Mouse (Mus musculus) kidney, embryonic 16.5 days (tissue): ENCODE results near the gene Tmem217. TPM values are rescaled to one million over a fixed set of nuclear protein-coding genes. Genes with fewer than 3 reads are reported as not detected.
A peak's percentile ranks its signal among the peaks of the same experiment; 100 is the strongest.

Source experiments
- ATAC-seq: fragments of 200-750 bp; cut with Nextera tagmentation; 2 replicates; pipeline ENCODE4 v1.8.0; 2017; ENCODE audit warnings: moderate TSS enrichment; ENCODE audit not compliant: low FRiP score, low TSS enrichment
- H3K27ac ChIP-seq: fragments of 300-500 bp; sonication (generic); 2 replicates; pipeline ENCODE4 v1.5.1; 2014; ENCODE audit warnings: low read length
- H3K27me3 ChIP-seq: fragments of 300-500 bp; sonication (generic); 2 replicates; pipeline ENCODE4 v1.6.1; 2014; ENCODE audit warnings: low read length, control low read depth, mixed read lengths; ENCODE audit not compliant: insufficient read depth
- H3K36me3 ChIP-seq: fragments of 300-500 bp; sonication (generic); 2 replicates; pipeline ENCODE4 v1.6.1; 2014; ENCODE audit warnings: low read length, control low read depth, mixed read lengths; ENCODE audit not compliant: insufficient read depth
- H3K4me1 ChIP-seq: fragments of 300-500 bp; sonication (generic); 2 replicates; pipeline ENCODE4 v1.6.1; 2014; ENCODE audit warnings: low read length, control low read depth, mixed read lengths; ENCODE audit not compliant: insufficient read depth
- H3K4me2 ChIP-seq: fragments of 300-500 bp; sonication (generic); replicated peaks from 2 replicates; pipeline ENCODE4 v1.6.1; 2014; ENCODE audit warnings: low read depth, low read length
- H3K4me3 ChIP-seq: fragments of 300-500 bp; sonication (generic); 2 replicates; pipeline ENCODE4 v1.5.1; 2014; ENCODE audit warnings: mild to moderate bottlenecking, low read length
- H3K9ac ChIP-seq: fragments of 300-500 bp; sonication (generic); replicated peaks from 2 replicates; pipeline ENCODE4 v1.6.1; 2014; ENCODE audit warnings: low read length
- H3K9me3 ChIP-seq: fragments of 300-500 bp; sonication (generic); 2 replicates; pipeline ENCODE4 v1.6.1; 2016; ENCODE audit warnings: low read length, control low read depth
- WGBS: fragments of 180-500 bp; shearing (Covaris S2); extraction: QIAGEN DNeasy Blood & Tissue Kit; methylation state at CpG from one replicate; pipeline ENCODE4 v1.1.7; 2014; 5-methylcytosine and 5-hydroxymethylcytosine counted together
- polyA plus RNA-seq: library from polyadenylated mRNA; unstranded; fragments of >200 nt; fragmentation: Nextera tagmentation; extraction: Ambion mirVana; gene quantifications from 2 replicates; pipeline ENCODE4 v1.2.1, GENCODE M21; 2015

Gene Tmem217
- polyA plus RNA-seq, 1 experiment from 2014 or later = 0.79 TPM

GRCm38 (mm10) chr17:29554176-29554575 lies 2.0 kb upstream of the Tmem217 start:
- H3K27ac ChIP-seq = no peak overlapping the region
- ATAC-seq = no peak
- no peaks in the 10 kb centered on the region for H3K36me3 ChIP-seq
- no peak overlapping the region for H3K4me3 ChIP-seq
- no peak overlapping the region for H3K4me2 ChIP-seq
- no peaks in the 10 kb centered on the region for H3K27me3 ChIP-seq
- H3K4me1 ChIP-seq = peaks cover 34% of the 10 kb centered on the region
- H3K9me3 ChIP-seq = no peaks in the 10 kb centered on the region
- H3K9ac ChIP-seq = no peak overlapping the region

- H3K27me3 ChIP-seq = no peaks in the 10 kb centered on the region
- 30% methylated on average over 6 of the region's 6 CpGs for WGBS
- no peaks in the 10 kb centered on the region for H3K9me3 ChIP-seq
- no peak overlapping the region for H3K9ac ChIP-seq
- H3K27ac ChIP-seq = peak overlapping the region; percentile 50; the same call in 1 of the 2 replicates
- H3K4me1 ChIP-seq = peaks cover 24% of the 10 kb centered on the region
- ATAC-seq = no peak
- peak overlapping the region; percentile 96 for H3K4me2 ChIP-seq
- H3K36me3 ChIP-seq = no peaks in the 10 kb centered on the region
- peak overlapping the region; percentile 98; the same call in 1 of the 2 replicates for H3K4me3 ChIP-seq
Observed at GRCm38 (mm10) chr17:29551019-29551418, 1.2 kb downstream of the Tmem217 start.

- peak within 1 kb of the TSS; percentile 96 for H3K4me2 ChIP-seq
- H3K4me1 ChIP-seq = peaks cover 24% of the 10 kb centered on the region
- peak within 1 kb of the TSS; percentile 96 for H3K9ac ChIP-seq
- ATAC-seq = peak; percentile 98
- WGBS = under 1% methylated on average over 43 of the region's 44 CpGs
- no peaks in the 10 kb centered on the region for H3K36me3 ChIP-seq
- H3K9me3 ChIP-seq = no peaks in the 10 kb centered on the region
- no peaks in the 10 kb centered on the region for H3K27me3 ChIP-seq
- peak within 1 kb of the TSS; percentile 50 for H3K27ac ChIP-seq
- peak within 1 kb of the TSS; percentile 98 for H3K4me3 ChIP-seq
Observed at GRCm38 (mm10) chr17:29549543-29550428, 2.4 kb downstream of the Tmem217 start, which contains the start of the genes Gm17657 and Tbc1d22b. Gm17657 (minus strand) TSS chr17:29549638. Tbc1d22b (plus strand) TSS chr17:29549785.

GRCm38 (mm10) chr17:29548994-29549393 lies 3.2 kb downstream of the Tmem217 start:
- peaks cover 24% of the 10 kb centered on the region for H3K4me1 ChIP-seq
- peak overlapping the region; percentile 98 for H3K4me3 ChIP-seq
- no peaks in the 10 kb centered on the region for H3K9me3 ChIP-seq
- peak overlapping the region; percentile 96 for H3K4me2 ChIP-seq
- no peak overlapping the region for H3K9ac ChIP-seq
- WGBS = 48% methylated on average over 8 of the region's 8 CpGs
- H3K27me3 ChIP-seq = no peaks in the 10 kb centered on the region
- no peak overlapping the region for H3K27ac ChIP-seq
- no peaks in the 10 kb centered on the region for H3K36me3 ChIP-seq
- ATAC-seq = no peak; the same call in 1 of the 2 replicates

GRCm38 (mm10) chr17:29548494-29548893 lies 3.7 kb downstream of the Tmem217 start:
- Histone ChIP-seq H3K4me2 (no peak overlapping the region), H3K4me3 (no peak overlapping the region), H3K9me3 (no peaks in the 10 kb centered on the region), H3K36me3 (no peaks in the 10 kb centered on the region), H3K27ac (no peak overlapping the region), H3K4me1 (peaks cover 24% of the 10 kb centered on the region), H3K9ac (no peak overlapping the region), H3K27me3 (no peaks in the 10 kb centered on the region)
- 60% methylated on average over 3 of the region's 3 CpGs for WGBS
- no peak for ATAC-seq

GRCm38 (mm10) chr17:29545241-29545640 lies 6.9 kb downstream of the Tmem217 start:
- no peak overlapping the region for H3K9ac ChIP-seq
- no peak for ATAC-seq
- no peaks in the 10 kb centered on the region for H3K9me3 ChIP-seq
- H3K4me1 ChIP-seq = peaks cover 7% of the 10 kb centered on the region
- H3K27ac ChIP-seq = no peak overlapping the region
- 82% methylated on average over 5 of the region's 5 CpGs for WGBS
- no peak overlapping the region for H3K4me2 ChIP-seq
- no peaks in the 10 kb centered on the region for H3K36me3 ChIP-seq
- no peaks in the 10 kb centered on the region for H3K27me3 ChIP-seq
- H3K4me3 ChIP-seq = no peak overlapping the region

GRCm38 (mm10) chr17:29544064-29544463 lies 8.1 kb downstream of the Tmem217 start:
- H3K4me2 ChIP-seq = no peak overlapping the region
- H3K9ac ChIP-seq = no peak overlapping the region
- WGBS = 85% methylated on average over 2 of the region's 2 CpGs
- H3K27me3 ChIP-seq = no peaks in the 10 kb centered on the region
- H3K36me3 ChIP-seq = no peaks in the 10 kb centered on the region
- H3K27ac ChIP-seq = no peak overlapping the region
- no peaks in the 10 kb centered on the region for H3K9me3 ChIP-seq
- no peak overlapping the region for H3K4me3 ChIP-seq
- 0 out of 2 replicates have a peak, but pooled peaks cover 4% of the 10 kb centered on the region for H3K4me1 ChIP-seq
- no peak for ATAC-seq

GRCm38 (mm10) chr17:29542831-29543690 lies 9.1 kb downstream of the Tmem217 start:
- WGBS = 82% methylated on average over 19 of the region's 19 CpGs
- 0 out of 2 replicates have a peak, but pooled peaks cover 4% of the 10 kb centered on the region for H3K4me1 ChIP-seq
- no peak for ATAC-seq
- H3K4me3 ChIP-seq = no peak overlapping the region
- H3K27ac ChIP-seq = no peak overlapping the region
- H3K9ac ChIP-seq = no peak overlapping the region
- H3K4me2 ChIP-seq = no peak overlapping the region
- no peaks in the 10 kb centered on the region for H3K36me3 ChIP-seq
- H3K27me3 ChIP-seq = no peaks in the 10 kb centered on the region
- H3K9me3 ChIP-seq = no peaks in the 10 kb centered on the region

- ATAC-seq = peak; percentile 85
- H3K4me2 ChIP-seq = no peak overlapping the region
- no peak overlapping the region for H3K9ac ChIP-seq
- 38% methylated on average over 14 of the region's 14 CpGs for WGBS
- no peaks in the 10 kb centered on the region for H3K9me3 ChIP-seq
- H3K27ac ChIP-seq = peak overlapping the region; percentile 29; the same call in 1 of the 2 replicates
- H3K27me3 ChIP-seq = no peaks in the 10 kb centered on the region
- 0 out of 2 replicates have a peak, but pooled peaks cover 4% of the 10 kb centered on the region for H3K4me1 ChIP-seq
- H3K4me3 ChIP-seq = no peak overlapping the region
- H3K36me3 ChIP-seq = no peaks in the 10 kb centered on the region
Observed at GRCm38 (mm10) chr17:29541419-29541818, 10.8 kb downstream of the Tmem217 start.
